Mouse (Mus musculus) cerebellum, adult 18-20 months (tissue): ENCODE measurements around the gene Ube3b.
A peak's percentile ranks its signal among the peaks of the same experiment; 100 is the strongest.

ENCODE experiments used
- DNase-seq, 2 experiments: peaks; one replicate each; pipeline ENCODE4 v3.0.0; 2021

Ube3b gene

GRCm38 (mm10) chr5:114380209-114381012 is at the start of gene Ube3b, which contains the start of gene Kctd10:
Gene Ube3b (plus strand): TSS chr5:114380607.
Gene Kctd10 (minus strand): TSS chr5:114380508.
- peak; percentile 73 to 84 for DNase-seq

GRCm38 (mm10) chr5:114342996-114343395 is 37.4 kb upstream of the Ube3b start:
- DNase-seq = no peak

DNA sequence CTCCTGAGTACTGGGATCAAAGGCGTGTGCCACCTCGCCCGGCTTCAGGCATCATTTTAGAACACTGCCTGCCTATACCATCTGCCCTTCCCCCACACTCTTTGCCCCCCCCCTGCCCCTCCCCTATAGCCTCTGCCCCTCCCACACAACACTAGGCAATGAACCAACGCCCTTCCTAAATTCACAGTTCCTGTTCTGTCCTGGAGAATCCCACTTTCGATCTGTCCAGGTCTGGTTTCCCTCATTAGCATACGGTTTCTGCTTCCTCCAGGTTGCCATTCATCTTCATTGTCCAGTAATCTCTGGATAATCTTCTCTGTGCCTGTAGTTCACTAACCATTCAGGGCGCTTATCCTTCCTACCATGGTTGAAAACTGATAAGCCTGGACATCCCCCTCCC is 36.8 kb upstream of the Ube3b start:
- DNase-seq = no peak

- DNase-seq = no peak
Observed at GRCm38 (mm10) chr5:114345538-114345937, 34.9 kb upstream of the Ube3b start.

- no peak for DNase-seq
Observed at GRCm38 (mm10) chr5:114347005-114347404, 33.4 kb upstream of the Ube3b start.

GRCm38 (mm10) chr5:114351490-114351889 is 28.9 kb upstream of the Ube3b start:
- DNase-seq = no peak

DNA sequence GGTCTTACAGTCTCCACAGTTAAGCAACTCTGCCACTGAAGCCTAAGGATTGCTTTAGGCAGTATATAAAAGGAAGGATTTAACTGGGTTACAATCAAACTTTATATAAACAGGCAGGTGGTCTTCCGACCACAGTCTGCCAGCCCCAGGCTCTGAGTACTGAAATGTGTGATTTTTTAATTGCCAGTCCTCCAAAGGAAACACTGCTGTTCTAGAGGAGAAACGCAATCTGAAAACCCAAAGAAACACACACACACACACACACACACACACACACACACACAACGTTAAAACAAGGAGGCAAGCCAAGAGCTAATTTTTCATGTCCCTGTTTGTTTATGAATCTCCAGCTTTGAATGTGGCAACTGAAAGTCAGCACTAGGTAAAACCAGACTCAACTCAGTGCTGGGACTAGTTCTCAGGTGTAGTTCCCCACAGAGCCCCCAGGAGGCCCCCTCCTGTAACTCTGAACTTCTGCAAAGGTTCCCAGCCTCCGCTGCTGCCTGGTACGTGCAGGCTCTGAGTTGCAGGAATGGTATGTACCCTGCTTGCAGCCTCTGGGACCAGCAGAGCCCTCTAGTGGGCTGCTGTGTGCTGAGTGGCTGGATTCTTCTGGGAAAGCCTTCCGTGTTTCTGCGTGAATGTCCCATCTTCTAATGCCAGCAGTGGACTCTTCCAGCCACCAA is 24.0 kb upstream of the Ube3b start:
- peak; percentile 17 to 25 for DNase-seq

GRCm38 (mm10) chr5:114356936-114357751 is 23.3 kb upstream of the Ube3b start:
- no peak for DNase-seq

GRCm38 (mm10) chr5:114358833-114359232 is 21.6 kb upstream of the Ube3b start:
- DNase-seq = no peak

DNA sequence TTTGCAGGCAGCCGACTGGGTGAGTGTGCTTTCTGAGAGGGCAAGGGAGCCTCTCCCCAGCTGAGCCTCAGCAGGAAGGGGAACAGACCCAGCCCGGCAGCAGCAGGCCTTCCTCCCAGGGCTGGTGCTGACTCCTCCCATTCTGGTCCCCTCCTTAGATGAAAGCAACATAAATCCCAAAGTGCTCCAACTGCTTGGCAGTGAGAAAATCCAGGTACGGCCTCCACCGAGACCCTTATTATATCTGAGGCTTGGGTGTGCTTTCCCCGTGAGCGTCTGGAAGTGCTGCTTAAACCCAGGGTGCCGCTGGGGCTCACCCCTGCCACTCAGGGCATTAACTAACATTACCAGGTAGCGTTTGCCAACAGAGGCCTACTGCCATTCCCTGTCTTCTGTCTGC is 20.8 kb upstream of the Ube3b start:
- DNase-seq = no peak

DNA sequence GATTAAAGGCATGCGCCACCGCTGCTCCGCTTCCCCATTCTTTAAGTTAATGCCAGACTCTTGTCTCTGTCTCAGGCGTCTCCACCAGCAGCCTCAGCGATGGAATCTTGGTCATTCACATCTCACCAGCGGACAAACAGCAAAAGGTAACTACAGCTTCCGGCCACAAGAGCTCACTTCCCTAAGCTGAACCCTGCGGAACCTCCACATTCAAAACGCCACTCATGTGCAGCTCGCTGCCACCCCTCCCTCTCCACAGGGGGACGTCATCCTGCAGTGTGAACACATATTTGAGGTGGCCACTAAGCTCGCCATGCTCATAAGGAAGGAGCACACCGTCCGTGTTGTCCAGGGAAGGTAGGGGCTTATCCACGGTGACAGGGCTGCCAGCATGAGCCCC is 19.4 kb upstream of the Ube3b start:
- DNase-seq = no peak

DNA sequence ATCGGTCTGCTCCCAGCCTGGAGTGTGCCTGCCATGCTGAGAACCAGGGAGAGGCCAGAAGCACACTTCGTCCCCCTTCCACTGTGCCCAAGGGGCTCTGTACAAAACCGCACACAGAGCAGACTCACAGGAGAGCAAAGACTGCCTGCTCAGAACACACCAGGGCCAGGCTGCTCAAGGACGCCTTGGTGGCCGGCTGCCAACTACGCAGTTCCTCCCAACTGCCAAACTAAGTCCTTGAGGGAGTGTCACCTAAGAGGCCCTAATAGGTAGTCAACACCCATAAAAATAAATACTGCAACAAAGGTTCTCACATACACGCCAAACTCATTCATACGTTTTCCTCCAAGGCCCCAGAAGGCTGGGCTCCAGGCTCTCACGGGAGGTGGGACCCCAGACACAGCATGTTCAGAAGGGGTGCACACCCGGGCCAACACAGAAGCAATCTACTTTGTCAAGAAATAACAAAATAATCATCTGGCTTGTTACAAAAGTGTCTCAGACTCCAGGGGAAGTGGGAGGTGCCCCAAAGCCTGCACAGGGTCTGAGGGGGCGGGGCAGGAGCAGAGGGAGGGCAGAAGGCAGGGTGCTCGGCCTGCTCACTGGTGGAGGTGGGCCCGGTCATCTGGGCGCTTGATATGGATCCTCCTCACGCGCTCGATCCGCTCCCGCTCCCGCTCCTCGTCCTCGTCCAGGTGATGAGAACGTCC is 15.2 kb upstream of the Ube3b start:
- no peak for DNase-seq

DNA sequence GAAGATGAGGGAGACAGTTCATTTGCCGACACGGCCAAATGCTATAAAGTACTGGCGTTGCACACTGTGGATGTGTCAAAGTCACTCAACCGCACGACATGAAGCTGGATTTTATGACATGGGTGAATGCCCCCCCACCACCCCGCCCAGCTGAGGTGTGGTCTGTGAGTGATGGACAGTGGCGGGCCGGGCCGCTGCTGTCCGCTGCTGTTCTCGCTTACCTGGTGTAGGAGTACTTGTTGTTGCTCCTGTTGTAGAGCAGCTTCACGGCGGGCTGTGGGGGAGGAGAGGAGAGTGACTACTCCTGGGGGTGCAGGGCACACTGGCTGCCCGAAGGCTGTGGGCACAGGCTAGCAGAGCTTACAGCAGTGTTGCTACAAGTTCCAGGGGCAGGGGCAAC is 12.3 kb upstream of the Ube3b start:
- DNase-seq = no peak

DNA sequence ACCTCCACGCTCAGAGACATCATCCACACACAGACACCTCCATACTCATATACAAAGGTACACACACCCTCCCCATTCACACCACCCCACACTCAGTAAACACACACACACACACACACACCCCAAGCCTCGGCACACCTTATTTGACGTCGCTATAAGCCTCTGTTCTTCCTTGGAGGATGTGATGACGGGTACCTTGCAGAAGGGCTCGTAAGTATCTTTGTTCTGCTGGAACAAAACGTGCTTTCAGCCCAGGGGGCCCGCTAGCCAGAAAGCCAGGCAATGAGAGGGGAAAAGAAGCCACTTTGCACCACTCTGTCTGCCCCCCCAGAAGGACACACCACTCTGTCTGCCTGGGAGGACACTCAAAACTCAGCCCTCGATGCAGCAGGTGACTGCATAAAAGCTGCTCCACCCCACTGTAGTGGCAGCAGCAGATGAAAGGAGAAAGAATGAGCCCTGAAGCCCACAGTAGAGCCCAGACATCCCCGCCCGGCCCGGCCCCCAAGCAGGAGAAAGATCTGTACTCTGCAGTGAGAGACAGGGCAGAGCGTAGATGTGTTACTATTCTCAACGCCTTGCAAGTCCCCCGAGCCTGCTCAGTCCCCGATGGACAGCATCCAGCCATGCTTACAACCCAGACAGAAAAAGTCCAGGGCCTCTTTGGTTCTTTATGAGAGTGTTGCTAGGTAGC is 11.5 kb upstream of the Ube3b start:
- no peak for DNase-seq

GRCm38 (mm10) chr5:114369921-114370320 is 10.5 kb upstream of the Ube3b start:
- no peak for DNase-seq

- no peak for DNase-seq
Observed at GRCm38 (mm10) chr5:114370371-114370776, 10.0 kb upstream of the Ube3b start.

GRCm38 (mm10) chr5:114371331-114371730 is 9.1 kb upstream of the Ube3b start:
- no peak for DNase-seq

DNA sequence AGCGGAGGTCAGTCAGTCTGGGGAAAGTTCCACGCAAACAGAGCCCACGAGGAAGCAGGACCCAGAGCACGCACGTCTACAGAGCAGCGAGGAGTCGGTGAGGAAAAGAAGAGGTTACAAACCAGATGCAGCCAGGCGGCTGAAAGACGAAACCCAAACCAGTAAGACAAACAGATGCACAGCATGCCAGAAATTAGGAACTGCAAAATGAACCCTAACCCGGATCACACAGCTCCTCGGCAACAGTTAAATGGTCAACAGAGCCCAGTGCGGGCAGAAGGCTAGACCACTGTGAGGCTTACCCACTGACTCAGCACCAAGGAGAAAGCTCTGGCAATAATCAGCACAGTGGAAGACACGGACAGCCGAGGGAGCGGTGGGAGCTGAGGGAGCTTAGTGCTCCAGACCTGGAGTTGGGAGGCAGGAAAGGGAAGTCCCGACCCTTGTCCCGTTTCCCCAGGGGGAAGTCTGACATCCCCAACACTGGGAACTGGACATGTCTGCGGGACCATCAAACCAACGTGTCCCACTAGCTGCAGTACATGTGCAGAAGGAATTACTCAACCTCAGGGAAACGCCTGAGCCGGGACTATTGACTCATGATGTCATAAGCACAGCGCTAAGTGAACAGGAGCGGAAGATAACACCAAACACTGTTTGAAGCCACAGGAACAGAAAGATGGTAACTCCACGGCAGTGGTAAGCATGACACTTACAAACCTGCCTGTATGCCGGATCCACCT is 8.5 kb upstream of the Ube3b start:
- no peak for DNase-seq

- DNase-seq = no peak
Observed at GRCm38 (mm10) chr5:114372565-114372964, 7.8 kb upstream of the Ube3b start.

- DNase-seq = peak; percentile 24 to 52
Observed at GRCm38 (mm10) chr5:114373174-114373573, 7.2 kb upstream of the Ube3b start.

DNA sequence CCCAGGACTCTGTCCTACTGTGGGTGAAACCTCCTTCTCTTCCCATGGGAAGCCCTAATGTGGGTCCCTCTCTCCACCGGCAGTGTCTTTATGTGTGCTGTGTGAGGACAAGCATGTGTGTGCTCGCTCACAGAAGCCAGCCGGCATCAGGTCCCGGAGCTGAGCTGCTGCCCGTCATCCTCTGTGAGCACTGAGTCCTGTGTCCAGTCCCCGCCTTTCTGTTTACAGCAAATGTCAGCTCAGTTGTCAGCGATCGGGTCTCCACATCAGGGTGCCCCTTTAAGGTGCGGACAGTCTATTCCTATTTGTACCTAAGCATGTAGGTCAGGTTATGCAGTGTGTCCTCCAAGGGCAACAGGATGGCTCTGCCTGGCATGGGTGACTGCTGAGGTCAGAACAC is 6.8 kb upstream of the Ube3b start:
- no peak for DNase-seq
